Mouse (Mus musculus) lung, postnatal 0 days (tissue): ENCODE measurements at regions not wholly inside any gene's neighbourhood (a gene's known extent, or its start where the extent isn't known, plus 50 kb on each side); places are given as distances from the start of the nearest gene placed in this dataset.

Source experiments
- CTCF ChIP-seq: IDR thresholded peaks from 2 replicates; pipeline ENCODE4 v1.5.1; 2016; ENCODE audit warnings: antibody characterized with exemption, mild to moderate bottlenecking
- EP300 ChIP-seq: IDR thresholded peaks from 2 replicates; pipeline ENCODE4 v1.6.1; 2016; ENCODE audit warnings: antibody characterized with exemption, mild to moderate bottlenecking, control low read depth

DNA sequence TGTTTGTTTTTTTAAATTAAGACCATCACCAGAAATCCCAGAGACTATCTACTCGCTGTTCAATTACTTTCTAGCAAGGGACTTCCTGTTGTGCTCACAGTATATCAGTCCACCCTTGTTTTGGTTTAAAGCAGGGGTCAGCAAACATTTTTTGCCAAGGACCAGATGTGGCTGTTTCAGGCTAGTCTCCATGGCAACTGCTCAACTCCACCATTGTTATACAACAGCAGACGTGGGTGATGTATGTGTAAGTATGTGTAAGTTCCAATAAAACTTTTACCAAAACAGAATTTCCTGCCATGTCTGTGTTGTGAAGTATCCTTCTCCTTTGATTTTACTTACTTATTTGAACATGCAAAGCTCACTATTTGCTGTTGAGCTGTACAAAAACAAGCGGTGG, 259.9 kb downstream of the Dhx15 start:
- no peak for TF ChIP-seq CTCF
- no peak for TF ChIP-seq EP300
